Mouse (Mus musculus) frontal cortex, adult 2 months (tissue): ENCODE data around the gene Rnft1. TPM values are rescaled to one million over a fixed set of nuclear protein-coding genes. Genes with fewer than 3 reads are reported as not detected.
A peak's percentile ranks its signal among the peaks of the same experiment; 100 is the strongest.

Experiments used
- DNase-seq, 2 experiments: peaks; one replicate each; pipeline ENCODE4 v3.0.0; 2022; ENCODE audit warnings: low spot score in 1 of 2; ENCODE audit errors: extremely low spot score in 1 of 2
- polyA plus RNA-seq: library from polyadenylated mRNA; depleted of rRNA; stranded (reverse); fragments of >200 nt; gene quantifications from 2 replicates; pipeline ENCODE4 v1.2.3, GENCODE M21; 2012; rRNA removed

Gene Rnft1
- 11.2 and 11.8 TPM in 2 replicates for polyA plus RNA-seq

DNA sequence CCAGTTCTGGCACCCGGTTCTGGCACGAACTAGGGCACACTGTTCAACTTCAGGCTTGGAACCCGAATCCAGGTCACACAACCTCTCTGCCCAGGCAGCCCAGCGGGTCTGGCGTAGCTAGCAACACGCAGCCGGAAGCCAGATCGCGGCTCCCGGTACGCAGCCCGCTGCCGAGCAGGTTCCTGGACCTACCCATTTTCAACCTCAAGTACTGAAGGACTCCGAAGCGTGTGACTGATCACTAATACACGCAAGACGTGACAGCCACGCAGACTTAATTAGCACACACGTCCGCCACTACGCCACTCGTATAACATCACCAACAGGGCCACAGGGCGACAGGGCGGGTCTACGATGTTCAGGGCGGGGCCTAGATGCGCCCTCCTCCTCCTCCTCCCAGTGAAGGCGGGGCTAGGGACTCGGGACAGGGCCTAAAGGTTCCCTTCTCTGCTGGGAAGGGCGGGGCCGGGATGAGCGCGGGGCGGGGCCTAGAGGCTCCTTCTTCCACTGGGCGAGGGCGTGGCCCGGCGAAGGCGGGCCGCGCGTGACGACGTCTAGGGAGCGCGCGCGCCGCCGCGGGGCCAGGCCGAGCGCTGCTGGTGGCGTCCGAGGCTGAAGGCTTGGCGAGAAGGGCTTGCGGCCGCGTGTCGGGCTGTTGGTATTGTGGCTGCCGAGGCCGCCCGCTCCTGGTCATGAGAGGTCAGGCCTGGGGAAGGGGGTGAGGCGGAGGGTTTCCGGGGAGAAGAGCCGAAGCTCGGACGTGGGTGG lies at the start of gene Rnft1:
Rnft1 (plus strand) TSS at position 557 of the 768 bp plus-strand sequence.
- DNase-seq, result peak; percentile 96 to 97

DNA sequence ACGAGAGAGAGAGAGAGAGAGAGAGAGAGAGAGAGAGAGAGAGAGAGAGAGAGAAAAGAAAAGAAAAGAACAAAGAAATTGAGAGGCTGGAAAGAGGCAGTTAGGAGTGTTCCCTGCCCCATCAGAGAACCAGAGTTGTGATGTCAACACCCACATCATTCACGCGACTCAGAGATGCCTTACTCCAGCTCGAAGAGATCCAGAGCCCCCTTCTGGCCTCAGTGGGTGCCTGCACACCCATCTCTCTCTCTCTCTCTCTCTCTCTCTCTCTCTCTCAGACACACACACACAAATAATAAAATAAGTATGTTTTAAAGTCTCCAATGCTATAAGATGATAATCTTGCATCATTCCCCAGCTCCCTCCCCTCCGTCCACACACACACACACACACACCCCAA lies 47.6 kb upstream of the Rnft1 start:
- DNase-seq, result peak in 1 of 2 experiments; percentile 39

DNA sequence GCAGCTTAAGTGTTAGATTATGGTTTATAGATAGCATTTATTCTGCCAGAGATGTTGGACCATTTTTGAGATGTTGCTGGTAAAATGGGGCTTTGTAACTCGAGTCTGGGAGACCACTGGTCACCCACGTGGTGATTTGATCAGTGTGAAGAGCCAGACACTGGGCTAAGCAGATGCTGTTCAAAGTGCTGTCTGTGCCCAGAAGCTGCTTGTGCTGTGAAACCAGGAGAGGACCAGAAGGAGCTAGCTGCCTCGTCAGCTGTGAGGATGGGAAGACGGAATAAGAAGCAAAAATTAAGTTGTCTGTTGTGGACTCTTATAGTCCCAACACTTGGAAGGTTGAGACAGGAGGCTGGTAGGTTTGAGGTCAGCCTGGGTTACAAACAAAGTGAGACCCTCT lies 46.2 kb upstream of the Rnft1 start:
- DNase-seq, result peak in 1 of 2 experiments; percentile 31

DNA sequence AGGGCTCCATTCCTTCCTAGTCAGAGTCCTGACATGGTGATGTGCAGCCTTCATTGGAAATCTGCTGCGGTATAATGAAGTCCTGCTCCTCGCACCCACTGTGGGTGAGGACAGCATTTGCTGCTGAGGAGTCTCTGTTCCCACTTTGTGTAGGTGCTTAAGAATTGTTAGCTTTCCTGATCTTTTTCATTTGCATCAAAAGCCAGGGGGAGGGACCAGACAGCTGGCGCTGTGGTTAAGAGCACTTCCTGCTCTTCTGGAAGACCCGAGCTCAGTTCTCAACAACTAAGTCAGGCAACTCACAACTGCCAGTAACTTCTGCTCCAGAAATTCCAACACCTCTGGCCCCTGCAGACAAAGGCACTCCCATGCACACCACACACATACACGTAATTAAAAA lies 43.7 kb upstream of the Rnft1 start:
- DNase-seq, result no peak

DNA sequence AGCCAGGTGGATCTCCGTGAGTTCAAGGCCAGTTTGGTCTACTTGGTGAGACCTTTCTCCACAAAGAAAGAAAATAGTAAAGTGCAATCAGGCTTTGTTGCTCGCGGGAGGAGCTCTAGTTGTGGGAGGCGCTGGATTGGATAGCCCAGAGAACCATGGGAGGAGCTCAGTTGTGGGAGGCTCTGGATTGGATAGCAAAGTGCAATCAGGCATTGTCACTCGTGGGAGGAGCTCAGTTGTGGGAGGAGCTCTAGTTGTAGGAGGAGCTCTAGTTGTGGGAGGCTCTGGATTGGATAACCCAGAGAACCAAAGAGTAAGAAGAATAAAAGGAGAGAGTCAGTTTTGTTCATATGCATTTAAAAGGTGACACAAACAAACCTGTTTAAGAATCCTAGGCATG lies 30.5 kb upstream of the Rnft1 start:
- DNase-seq, result no peak

DNA sequence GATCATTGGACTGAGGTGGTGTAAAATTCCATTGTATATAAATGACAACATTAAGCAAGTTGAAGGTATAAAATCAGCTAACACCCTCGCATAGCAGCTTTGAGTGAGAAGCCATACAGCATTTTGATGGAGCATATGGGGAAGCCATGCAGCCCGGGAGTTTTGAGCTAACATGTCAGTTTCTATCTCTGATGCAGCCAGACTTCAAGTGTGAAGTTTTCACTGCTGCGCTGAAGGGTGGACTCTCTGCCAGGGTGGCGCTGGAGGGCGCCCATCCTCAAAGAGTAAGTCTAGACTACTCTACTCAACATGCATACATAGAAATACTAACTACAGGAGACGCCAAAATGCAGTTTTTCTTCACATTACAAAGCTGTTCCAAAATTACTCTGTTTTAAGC lies 26.9 kb upstream of the Rnft1 start:
- no peak for DNase-seq

DNA sequence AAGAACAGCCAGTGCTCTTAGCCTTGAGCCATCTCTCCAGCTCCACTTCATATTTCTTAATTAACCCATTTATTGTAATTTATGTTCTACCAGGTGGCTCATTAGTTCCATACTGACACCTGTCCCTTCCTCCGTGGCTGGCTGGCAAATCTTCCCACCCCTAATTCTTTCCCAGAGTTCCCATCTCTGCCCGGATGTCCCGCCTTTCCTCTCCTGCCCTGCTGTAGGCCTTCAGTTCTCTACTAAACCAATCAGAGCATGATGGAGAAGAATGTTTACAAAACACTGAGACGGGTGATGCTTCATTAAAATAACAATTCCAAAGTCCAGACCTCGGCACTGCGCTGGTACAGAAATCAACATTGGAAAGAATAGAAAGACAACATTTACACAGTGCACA lies 25.6 kb upstream of the Rnft1 start:
- no peak for DNase-seq

DNA sequence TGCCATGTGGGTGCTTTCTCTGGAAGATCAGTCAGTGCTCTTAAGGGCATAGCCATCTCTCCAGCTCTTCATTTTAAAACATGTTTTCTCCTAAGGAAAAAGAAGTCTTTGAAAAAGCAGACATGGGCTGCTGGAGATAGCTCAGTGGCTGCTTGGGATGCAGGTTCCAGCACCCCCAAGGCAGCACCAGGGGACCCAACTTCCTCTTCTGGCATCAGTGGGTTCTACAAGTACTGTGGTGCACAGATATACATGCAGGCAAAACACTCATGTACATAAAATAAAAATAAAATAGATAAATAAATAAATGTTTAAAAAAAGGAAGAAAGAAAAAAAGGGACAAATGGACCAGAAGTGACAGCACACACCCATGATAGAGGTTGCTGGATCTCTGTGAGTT lies 21.9 kb upstream of the Rnft1 start:
- no peak for DNase-seq

DNA sequence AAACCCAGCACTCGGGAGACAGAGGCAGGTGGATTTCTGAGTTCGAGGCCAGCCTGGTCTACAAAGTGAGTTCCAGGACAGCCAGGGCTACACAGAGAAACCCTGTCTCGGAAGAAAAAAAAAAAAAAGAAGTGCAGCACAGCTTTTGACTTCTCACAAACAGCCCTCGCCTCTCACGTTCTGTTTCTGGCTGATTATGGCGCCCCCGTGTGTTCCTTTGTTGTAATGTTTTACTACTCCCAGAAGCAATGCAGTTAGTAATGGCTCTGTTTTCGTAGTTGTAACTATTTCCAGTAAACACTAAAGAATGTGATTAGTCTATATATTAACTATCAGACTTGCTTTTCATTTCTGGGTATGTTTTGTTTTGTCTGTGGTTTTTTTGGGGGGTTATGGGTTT lies 20.2 kb upstream of the Rnft1 start:
- DNase-seq, result peak in 1 of 2 experiments; percentile 83

DNA sequence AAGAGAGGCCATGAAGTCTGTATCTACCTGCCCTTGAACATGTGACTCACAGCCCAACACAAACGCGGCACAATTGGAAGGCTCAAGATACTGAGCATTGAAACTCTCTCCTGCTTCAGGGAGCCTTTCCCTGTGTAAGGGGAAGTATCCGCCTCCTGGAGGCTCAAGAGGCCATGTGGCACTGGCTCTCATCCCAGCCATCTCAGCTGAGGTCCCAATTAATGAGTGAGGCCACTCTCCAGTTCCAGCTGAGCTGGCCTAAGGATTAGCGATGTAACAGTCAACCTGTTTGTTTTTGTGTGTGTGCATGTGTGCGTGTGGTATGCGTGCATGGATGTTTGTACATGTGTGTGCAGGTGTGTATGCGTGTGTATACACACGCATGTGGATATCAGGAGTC lies 16.1 kb upstream of the Rnft1 start:
- peak in 1 of 2 experiments; percentile 26 for DNase-seq

DNA sequence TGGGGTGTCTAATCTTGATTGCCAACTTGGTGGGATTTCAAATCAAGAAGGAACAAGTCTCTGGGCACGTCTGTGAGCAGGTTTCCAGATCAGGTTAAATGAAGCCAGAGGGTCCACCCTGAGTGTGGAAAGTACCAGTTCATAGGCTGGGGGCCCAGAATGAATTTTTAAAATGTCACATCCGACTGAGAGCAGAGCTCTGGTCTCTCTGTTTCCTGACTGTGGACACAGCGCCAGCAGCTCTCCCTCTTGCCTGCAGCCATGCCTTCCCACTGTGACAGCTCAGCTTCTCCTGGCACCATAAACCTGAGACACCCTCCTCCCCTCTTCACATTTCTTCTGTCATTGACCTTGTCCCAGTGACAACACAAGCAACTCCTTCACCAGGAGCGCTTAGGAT lies 15.5 kb upstream of the Rnft1 start:
- no peak for DNase-seq

DNA sequence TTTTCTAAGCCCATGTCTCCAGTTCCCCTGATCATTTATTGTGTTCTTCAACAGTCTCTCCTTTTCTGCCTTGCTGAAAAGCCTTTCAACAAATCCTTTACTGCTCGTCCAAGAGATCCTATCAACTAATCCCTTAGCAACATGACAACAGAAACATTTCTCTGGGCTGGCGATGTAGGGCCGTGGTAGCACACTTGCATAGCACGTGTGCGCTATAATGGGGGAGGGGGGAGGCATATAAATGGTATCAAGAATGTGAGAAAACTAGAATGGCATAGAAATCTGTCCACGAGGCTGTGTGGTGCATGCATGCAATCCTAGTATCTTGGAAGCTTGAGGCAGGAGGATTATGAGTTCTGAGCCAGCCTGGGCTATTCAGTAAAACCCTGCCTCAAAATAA lies 12.7 kb upstream of the Rnft1 start:
- DNase-seq, result no peak

DNA sequence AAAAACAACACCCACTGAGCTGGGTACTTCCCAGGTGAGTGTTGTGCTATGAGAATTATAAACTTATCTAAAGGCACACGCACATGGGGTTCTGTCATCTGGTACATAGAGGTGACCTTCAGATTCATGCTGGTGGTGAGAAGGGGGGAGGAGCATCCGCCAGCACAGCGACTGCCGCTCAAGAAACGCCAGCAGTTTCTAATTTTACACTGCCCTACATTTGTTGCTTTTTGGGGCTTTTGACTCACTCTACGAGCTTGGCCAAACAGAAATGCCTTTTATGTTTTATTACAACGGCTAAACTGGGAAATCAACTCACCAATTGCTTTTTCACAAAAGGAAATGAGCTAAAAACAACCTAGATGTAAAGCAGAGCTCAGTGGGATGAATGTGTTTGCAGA lies 11.7 kb upstream of the Rnft1 start:
- DNase-seq, result peak; percentile 48 to 66

DNA sequence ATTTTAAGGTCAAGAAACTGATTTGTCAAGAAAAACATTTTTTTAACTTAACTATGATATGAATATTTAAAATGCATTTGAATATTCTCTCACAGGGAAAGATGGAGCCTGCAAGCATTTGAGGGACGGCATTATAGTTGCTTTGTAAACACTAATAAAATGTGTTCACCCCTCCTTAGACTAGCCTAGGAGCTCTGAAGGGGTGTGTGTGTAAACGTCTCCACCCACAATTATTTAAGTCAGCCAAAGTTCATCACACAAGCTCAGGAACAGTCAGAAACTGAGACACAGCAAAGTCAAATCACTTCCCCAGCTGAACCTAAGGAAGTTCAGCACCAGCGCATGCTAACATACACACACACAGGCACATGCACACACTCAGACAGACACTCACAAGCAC lies 10.9 kb upstream of the Rnft1 start:
- no peak for DNase-seq

DNA sequence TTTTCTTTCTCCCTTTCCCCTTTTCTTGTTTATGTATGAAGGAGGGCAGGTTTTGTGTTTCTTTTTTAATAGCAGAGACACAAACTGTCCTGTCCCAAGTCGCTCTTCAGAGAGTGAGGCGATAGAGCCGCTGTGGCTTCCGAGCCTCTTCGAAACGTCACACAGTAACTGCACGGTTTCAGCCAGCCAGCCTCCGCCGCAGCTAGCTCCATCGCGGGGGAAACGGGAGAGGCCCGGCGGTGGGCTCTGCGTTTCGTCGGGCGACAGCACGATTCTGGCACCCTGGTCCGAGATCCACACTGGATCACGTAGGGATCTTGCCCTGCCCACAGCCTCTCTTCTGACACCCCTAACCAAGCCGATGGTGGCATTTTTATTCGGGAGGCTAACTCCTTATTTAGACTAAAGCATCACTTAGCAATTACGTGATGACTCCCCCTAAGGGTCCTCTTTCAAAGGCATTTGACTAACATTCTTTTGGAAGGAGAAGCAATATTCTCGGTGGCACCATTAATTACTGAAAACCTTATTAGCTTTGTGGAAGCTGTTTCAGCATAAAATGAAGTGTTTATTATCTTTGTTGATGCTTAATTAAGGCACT lies 553 bp downstream of the Rnft1 start:
- peak in 1 of 2 experiments; percentile 57 for DNase-seq

DNA sequence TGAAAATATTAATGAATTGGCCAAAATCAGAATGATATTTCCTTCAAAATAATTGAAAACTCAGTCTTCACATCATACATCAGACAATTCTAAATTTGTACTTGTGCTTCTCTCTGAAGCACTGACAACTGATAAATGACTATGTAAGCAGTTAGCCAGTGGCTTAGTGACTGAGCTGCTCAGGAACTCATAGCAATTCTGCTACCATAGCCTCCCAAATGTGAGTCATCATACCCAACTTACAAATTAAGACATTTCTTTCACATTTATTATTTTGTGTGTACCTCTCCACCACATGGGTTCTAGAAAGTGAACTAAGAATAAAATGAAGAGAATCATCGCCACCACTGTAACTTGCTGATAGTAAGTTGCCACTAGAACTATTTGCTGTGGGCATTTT lies 6.3 kb downstream of the Rnft1 start:
- DNase-seq, result no peak

DNA sequence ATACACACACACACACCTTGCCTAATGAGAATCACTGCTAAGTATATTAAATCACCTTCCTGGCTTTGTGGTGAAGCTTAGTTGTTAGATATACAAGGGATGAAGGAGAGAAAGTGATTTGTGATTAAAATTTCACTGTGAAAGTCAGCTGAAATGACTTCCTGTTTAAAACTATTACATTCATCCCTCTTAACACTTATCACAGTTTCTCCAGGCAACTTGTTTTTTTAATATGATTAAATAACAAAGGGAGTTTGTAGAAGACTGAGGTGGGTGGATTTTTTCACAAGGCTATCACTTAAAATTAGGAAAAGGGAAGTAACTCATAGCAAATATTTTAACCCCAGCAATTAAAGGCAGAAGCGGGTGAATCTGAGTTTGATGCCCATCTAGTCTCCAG lies 12.9 kb downstream of the Rnft1 start:
- DNase-seq, result no peak

DNA sequence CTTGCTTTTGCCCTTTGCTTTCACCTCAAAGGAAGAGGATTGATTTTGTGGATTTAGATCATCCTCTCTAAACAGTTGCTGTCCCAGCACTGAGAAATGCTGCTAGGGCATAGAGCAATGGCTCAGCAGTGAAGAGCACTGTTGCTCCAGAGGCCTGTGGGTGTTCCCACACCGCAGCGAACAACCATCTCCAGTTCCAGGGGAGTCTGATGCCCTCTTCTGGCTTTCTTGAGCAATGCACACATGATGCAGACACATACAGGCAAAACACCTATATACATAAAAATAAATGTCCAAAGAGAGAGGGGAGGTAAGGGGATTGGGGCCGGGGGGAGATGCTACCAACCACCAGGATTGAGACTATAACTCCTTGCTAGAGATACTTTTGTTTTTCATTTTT lies 13.5 kb downstream of the Rnft1 start:
- DNase-seq, result no peak

DNA sequence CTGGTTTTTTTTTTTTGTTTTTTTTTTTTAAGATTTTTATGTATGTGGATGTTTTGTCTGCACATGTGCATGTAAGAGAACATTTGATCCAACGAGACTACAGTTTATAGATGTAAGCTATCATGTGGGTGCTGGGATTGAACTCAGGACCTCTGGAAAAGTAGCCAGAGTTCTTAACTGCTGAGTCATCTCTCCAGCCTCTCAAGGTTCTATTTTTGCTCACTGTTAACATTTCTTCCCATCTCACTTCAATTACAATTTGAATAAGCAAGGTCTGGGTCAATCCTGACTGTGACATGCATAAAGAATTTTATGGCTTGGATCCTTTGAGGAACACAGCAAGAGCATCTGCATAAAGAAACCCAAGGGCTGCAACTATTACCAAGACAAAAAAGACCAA lies 16.3 kb downstream of the Rnft1 start:
- no peak for DNase-seq

DNA sequence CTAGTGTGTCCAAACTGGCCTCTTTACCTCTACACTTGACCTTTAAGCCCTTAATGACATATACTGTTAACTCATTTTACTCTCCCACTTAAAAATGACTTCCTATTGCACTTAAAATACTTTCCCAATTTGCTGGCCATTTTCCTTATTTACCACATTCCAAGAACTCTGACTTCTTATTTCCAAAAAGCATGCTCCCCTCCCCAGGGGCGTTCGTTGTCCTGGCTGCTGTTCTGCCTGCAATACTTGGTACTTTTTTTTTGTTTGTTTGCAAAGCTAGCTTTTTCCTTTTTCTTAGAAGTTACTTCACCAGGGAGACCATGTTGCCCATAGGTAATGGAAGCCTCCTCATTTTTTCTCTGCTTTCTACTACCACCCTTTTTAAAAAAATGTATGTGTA lies 18.7 kb downstream of the Rnft1 start:
- no peak for DNase-seq

DNA sequence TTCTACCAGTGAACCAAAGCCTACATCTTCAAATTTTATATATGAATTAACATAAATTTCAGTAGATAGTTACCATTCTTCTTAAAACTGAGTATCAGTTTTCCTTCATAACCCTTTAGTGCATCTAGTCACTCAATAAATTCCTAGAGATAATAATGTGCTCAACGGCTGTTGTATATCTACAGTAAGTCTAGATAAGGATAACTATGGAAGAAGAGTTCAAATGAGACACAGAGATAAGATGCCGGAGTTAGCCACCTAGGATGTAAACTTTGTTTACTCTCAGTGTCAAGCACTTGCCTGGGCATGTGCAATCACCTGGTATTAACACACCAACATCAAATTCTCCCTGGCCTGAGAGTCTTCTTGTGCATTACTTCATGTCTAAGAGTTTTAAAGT lies 22.9 kb downstream of the Rnft1 start:
- no peak for DNase-seq

DNA sequence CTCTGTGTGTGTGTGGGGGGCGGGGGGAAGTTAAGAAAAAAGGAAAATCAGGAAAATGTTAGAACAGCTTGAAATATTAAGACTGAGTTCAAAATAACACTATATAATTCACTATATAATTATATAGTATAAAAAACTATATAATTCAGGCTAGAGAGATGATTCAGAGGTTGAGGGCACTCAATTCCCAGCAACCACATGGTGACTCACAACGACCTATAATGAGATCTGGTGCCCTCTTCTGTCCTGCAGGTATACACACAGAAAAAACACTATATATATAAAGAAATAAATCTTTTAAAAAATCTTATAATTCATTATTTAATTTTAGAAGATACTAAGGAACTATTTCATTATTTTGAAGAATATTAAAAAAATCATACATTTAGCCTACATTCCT lies 23.5 kb downstream of the Rnft1 start:
- DNase-seq, result no peak
